Mouse (Mus musculus): ENCODE data around the gene Sebox. TPM values are rescaled to one million over a fixed set of nuclear protein-coding genes. Genes with fewer than 3 reads are reported as not detected.
"Not testable (repeated sequence)": the region's sequence is repeated elsewhere in the genome, so short reads cannot be mapped to it uniquely, and the experiment has no call there.

Sebox gene
- total RNA-seq, 2 experiments from 2014 or later, result not detected

GRCm38 (mm10) chr11:78530001-78530400 is 26.8 kb downstream of the Sebox start:
- ATAC-seq (replicated peaks; ENCODE audit: low FRiP score, poor library complexity, severe bottlenecking), result no peak

- no peak for ATAC-seq (replicated peaks; ENCODE audit: low FRiP score, poor library complexity, severe bottlenecking)
These were observed 27.8 kb downstream of the Sebox start for GRCm38 (mm10) chr11:78531046-78531445.

- ATAC-seq (replicated peaks; ENCODE audit: low FRiP score, poor library complexity, severe bottlenecking), result not testable (repeated sequence)
These were observed 28.3 kb downstream of the Sebox start for GRCm38 (mm10) chr11:78531515-78531914.

GRCm38 (mm10) chr11:78534516-78534915 is 31.3 kb downstream of the Sebox start:
- no peak for ATAC-seq (replicated peaks; ENCODE audit: low FRiP score, poor library complexity, severe bottlenecking)

GRCm38 (mm10) chr11:78535376-78536079 is 32.3 kb downstream of the Sebox start:
- no peak for ATAC-seq (replicated peaks; ENCODE audit: low FRiP score, poor library complexity, severe bottlenecking)

GRCm38 (mm10) chr11:78536080-78536689 is 32.9 kb downstream of the Sebox start, which contains the start of the genes Tnfaip1 and Ift20:
Tnfaip1 (minus strand) TSS chr11:78536332.
Ift20 (plus strand) TSS chr11:78536361.
- peak; percentile 95 for ATAC-seq (replicated peaks; ENCODE audit: low FRiP score, poor library complexity, severe bottlenecking)

- ATAC-seq (replicated peaks; ENCODE audit: low FRiP score, poor library complexity, severe bottlenecking), result peak; percentile 22; the same call in 1 of the 2 replicates
These were observed 33.4 kb downstream of the Sebox start for GRCm38 (mm10) chr11:78536690-78537084.

GRCm38 (mm10) chr11:78540358-78540757 is 37.1 kb downstream of the Sebox start:
- ATAC-seq (replicated peaks; ENCODE audit: low FRiP score, poor library complexity, severe bottlenecking), result no peak

- ATAC-seq (replicated peaks; ENCODE audit: low FRiP score, poor library complexity, severe bottlenecking), result no peak
These were observed 41.3 kb downstream of the Sebox start for GRCm38 (mm10) chr11:78544449-78545111.

- ATAC-seq (replicated peaks; ENCODE audit: low FRiP score, poor library complexity, severe bottlenecking), result no peak
These were observed 41.9 kb downstream of the Sebox start for GRCm38 (mm10) chr11:78545181-78545580.

- no peak for ATAC-seq (replicated peaks; ENCODE audit: low FRiP score, poor library complexity, severe bottlenecking)
These were observed 44.6 kb downstream of the Sebox start for GRCm38 (mm10) chr11:78547718-78548460.

GRCm38 (mm10) chr11:78549491-78549987 is 46.3 kb downstream of the Sebox start:
- no peak for ATAC-seq (replicated peaks; ENCODE audit: low FRiP score, poor library complexity, severe bottlenecking)

- peak; percentile 99 for ATAC-seq (replicated peaks; ENCODE audit: low FRiP score, poor library complexity, severe bottlenecking)
These were observed 47.2 kb downstream of the Sebox start, which contains the start of gene Tmem97 for GRCm38 (mm10) chr11:78550168-78551058. Tmem97 (minus strand) TSS chr11:78550777.

- ATAC-seq (replicated peaks; ENCODE audit: low FRiP score, poor library complexity, severe bottlenecking), result no peak
These were observed 47.8 kb downstream of the Sebox start for GRCm38 (mm10) chr11:78551059-78551398.

Other genes starting within 250 kb of the Sebox start
- gene 2610507B11Rik, start 241.7 kb upstream of the Sebox start, total RNA-seq (2015; ENCODE audit: low replicate concordance), result 53.7 and 76.3 TPM in 2 replicates
- 77.1 and 80.1 TPM in 2 replicates for gene 2610507B11Rik, start 241.7 kb upstream of the Sebox start, total RNA-seq (2017; ENCODE audit: low replicate concordance)
- not detected in 2 replicates for gene BC030499, start 212.6 kb upstream of the Sebox start, total RNA-seq (2015; ENCODE audit: low replicate concordance)
- not detected in 2 replicates for gene BC030499, start 212.6 kb upstream of the Sebox start, total RNA-seq (2017; ENCODE audit: low replicate concordance)
- 234 and 259 TPM in 2 replicates for gene Spag5, start 201.9 kb upstream of the Sebox start, total RNA-seq (2015; ENCODE audit: low replicate concordance)
- gene Spag5, start 201.9 kb upstream of the Sebox start, total RNA-seq (2017; ENCODE audit: low replicate concordance), result 464 and 490 TPM in 2 replicates
- gene Aldoc, start 180.5 kb upstream of the Sebox start, total RNA-seq (2015; ENCODE audit: low replicate concordance), result 1.3 and 16.2 TPM in 2 replicates
- 2.4 and 3.0 TPM in 2 replicates for gene Aldoc, start 180.5 kb upstream of the Sebox start, total RNA-seq (2017; ENCODE audit: low replicate concordance)
- gene Pigs, start 175.0 kb upstream of the Sebox start, total RNA-seq (2015; ENCODE audit: low replicate concordance), result 7.2 and 14.3 TPM in 2 replicates
- gene Pigs, start 175.0 kb upstream of the Sebox start, total RNA-seq (2017; ENCODE audit: low replicate concordance), result 3.6 and 3.9 TPM in 2 replicates
- gene Unc119, start 160.0 kb upstream of the Sebox start, total RNA-seq (2015; ENCODE audit: low replicate concordance), result 17.2 and 20.9 TPM in 2 replicates
- 7.9 and 8.3 TPM in 2 replicates for gene Unc119, start 160.0 kb upstream of the Sebox start, total RNA-seq (2017; ENCODE audit: low replicate concordance)
- gene Foxn1, start 116.9 kb upstream of the Sebox start, total RNA-seq (2015; ENCODE audit: low replicate concordance), result not detected in 2 replicates
- not detected in 2 replicates for gene Foxn1, start 116.9 kb upstream of the Sebox start, total RNA-seq (2017; ENCODE audit: low replicate concordance)
- not detected in 2 replicates for gene Slc13a2, start 81.2 kb upstream of the Sebox start, total RNA-seq (2015; ENCODE audit: low replicate concordance)
- 0.68 TPM in 1 of 2 replicates, not detected in the other for gene Slc13a2, start 81.2 kb upstream of the Sebox start, total RNA-seq (2017; ENCODE audit: low replicate concordance)
- not detected in 2 replicates for gene Slc46a1, start 37.8 kb upstream of the Sebox start, total RNA-seq (2015; ENCODE audit: low replicate concordance)
- 0.13 TPM in 1 of 2 replicates, not detected in the other for gene Slc46a1, start 37.8 kb upstream of the Sebox start, total RNA-seq (2017; ENCODE audit: low replicate concordance)
- gene Sarm1, start 5.7 kb upstream of the Sebox start, total RNA-seq (2015; ENCODE audit: low replicate concordance), result not detected in 2 replicates
- not detected in 2 replicates for gene Sarm1, start 5.7 kb upstream of the Sebox start, total RNA-seq (2017; ENCODE audit: low replicate concordance)
- not detected in 2 replicates for gene Vtn, start 4.4 kb upstream of the Sebox start, total RNA-seq (2015; ENCODE audit: low replicate concordance)
- gene Vtn, start 4.4 kb upstream of the Sebox start, total RNA-seq (2017; ENCODE audit: low replicate concordance), result not detected in 2 replicates
- 2.5 TPM in 1 of 2 replicates, not detected in the other for gene Tmem199, start 8.7 kb downstream of the Sebox start, total RNA-seq (2015; ENCODE audit: low replicate concordance)
- 7.7 and 10.1 TPM in 2 replicates for gene Tmem199, start 8.7 kb downstream of the Sebox start, total RNA-seq (2017; ENCODE audit: low replicate concordance)
- gene Poldip2, start 8.7 kb downstream of the Sebox start, total RNA-seq (2015; ENCODE audit: low replicate concordance), result 8.6 and 9.6 TPM in 2 replicates
- 4.0 and 8.1 TPM in 2 replicates for gene Poldip2, start 8.7 kb downstream of the Sebox start, total RNA-seq (2017; ENCODE audit: low replicate concordance)
- gene Tnfaip1, start 32.9 kb downstream of the Sebox start, total RNA-seq (2015; ENCODE audit: low replicate concordance), result 2.1 and 2.2 TPM in 2 replicates
- 0.61 TPM in 1 of 2 replicates, not detected in the other for gene Tnfaip1, start 32.9 kb downstream of the Sebox start, total RNA-seq (2017; ENCODE audit: low replicate concordance)
- gene Ift20, start 32.9 kb downstream of the Sebox start, total RNA-seq (2015; ENCODE audit: low replicate concordance), result 63.1 and 72.5 TPM in 2 replicates
- gene Ift20, start 32.9 kb downstream of the Sebox start, total RNA-seq (2017; ENCODE audit: low replicate concordance), result 20.1 and 72.1 TPM in 2 replicates
- 22.2 and 26.7 TPM in 2 replicates for gene Tmem97, start 47.3 kb downstream of the Sebox start, total RNA-seq (2015; ENCODE audit: low replicate concordance)
- gene Tmem97, start 47.3 kb downstream of the Sebox start, total RNA-seq (2017; ENCODE audit: low replicate concordance), result 6.0 and 14.0 TPM in 2 replicates
- 3.2 and 16.8 TPM in 2 replicates for gene Nlk, start 193.9 kb downstream of the Sebox start, total RNA-seq (2015; ENCODE audit: low replicate concordance)
- 4.1 and 5.1 TPM in 2 replicates for gene Nlk, start 193.9 kb downstream of the Sebox start, total RNA-seq (2017; ENCODE audit: low replicate concordance)
- gene Ccnq, start 248.3 kb downstream of the Sebox start, total RNA-seq (2015; ENCODE audit: low replicate concordance), result 5.4 TPM in 1 of 2 replicates, not detected in the other
- 0.38 and 4.6 TPM in 2 replicates for gene Ccnq, start 248.3 kb downstream of the Sebox start, total RNA-seq (2017; ENCODE audit: low replicate concordance)

Data from erythroid progenitor cell, adult 5-6 weeks (primary cell).